Mouse (Mus musculus) forebrain, embryonic 16.5 days (tissue): ENCODE data around the gene Usp32. TPM values are rescaled to one million over a fixed set of nuclear protein-coding genes. Genes with fewer than 3 reads are reported as not detected.

Experiments
- ATAC-seq: fragments of 200-750 bp; cut with Nextera tagmentation; 2 replicates; pipeline ENCODE4 v1.8.0; 2017; ENCODE audit warnings: mild to moderate bottlenecking, moderate library complexity
- H3K27ac ChIP-seq: fragments of 300-500 bp; sonication (generic); 2 replicates; pipeline ENCODE4 v1.5.1; 2014; ENCODE audit warnings: low read length, control low read depth
- H3K27me3 ChIP-seq: fragments of 300-500 bp; sonication (generic); replicated peaks from 2 replicates; pipeline ENCODE4 v1.6.1; 2014; ENCODE audit warnings: low read length; ENCODE audit not compliant: control insufficient read depth, insufficient read depth
- H3K36me3 ChIP-seq: fragments of 300-500 bp; sonication (generic); 2 replicates; pipeline ENCODE4 v1.6.1; 2014; ENCODE audit not compliant: control insufficient read depth, insufficient read depth
- H3K4me1 ChIP-seq: fragments of 300-500 bp; sonication (generic); replicated peaks from 2 replicates; pipeline ENCODE4 v1.6.1; 2014; ENCODE audit warnings: low read length; ENCODE audit not compliant: control insufficient read depth, insufficient read depth
- H3K4me2 ChIP-seq: fragments of 300-500 bp; sonication (generic); 2 replicates; pipeline ENCODE4 v1.6.1; 2014; ENCODE audit warnings: mild to moderate bottlenecking, low read length, control low read depth
- H3K4me3 ChIP-seq: fragments of 300-500 bp; sonication (generic); replicated peaks from 2 replicates; pipeline ENCODE4 v1.5.1; 2014; ENCODE audit warnings: mild to moderate bottlenecking, low read length, control low read depth
- H3K9ac ChIP-seq: fragments of 300-500 bp; sonication (generic); replicated peaks from 2 replicates; pipeline ENCODE4 v1.6.1; 2014; ENCODE audit warnings: low read depth, low read length, control low read depth
- H3K9me3 ChIP-seq: fragments of 300-500 bp; sonication (generic); 2 replicates; pipeline ENCODE4 v1.6.1; 2016; ENCODE audit warnings: low read length; ENCODE audit not compliant: control insufficient read depth
- WGBS: fragments of 180-500 bp; shearing (Covaris S2); extraction: QIAGEN DNeasy Blood & Tissue Kit; methylation state at CpG from one replicate; pipeline ENCODE4 v1.1.7; 2014; 5-methylcytosine and 5-hydroxymethylcytosine counted together
- polyA plus RNA-seq: library from polyadenylated mRNA; unstranded; fragments of >200 nt; fragmentation: Nextera tagmentation; extraction: Ambion mirVana; gene quantifications from 2 replicates; pipeline ENCODE4 v1.2.1, GENCODE M21; 2015

The Usp32 gene
- polyA plus RNA-seq, 1 experiment from 2014 or later, result 10.9 TPM

GRCm38 (mm10) chr11:84960780-84961179 lies 179.2 kb downstream of the Usp32 start:
- H3K27me3 ChIP-seq, result peaks cover 41% of the 10 kb centered on the region
- H3K27ac ChIP-seq, result no peak overlapping the region
- 73% methylated on average over 6 of the region's 6 CpGs for WGBS
- no peak overlapping the region for H3K9ac ChIP-seq
- H3K9me3 ChIP-seq, result no peaks in the 10 kb centered on the region
- H3K4me2 ChIP-seq, result no peak overlapping the region
- ATAC-seq, result no peak
- H3K36me3 ChIP-seq, result no peaks in the 10 kb centered on the region
- peaks cover 14% of the 10 kb centered on the region for H3K4me1 ChIP-seq
- no peak overlapping the region for H3K4me3 ChIP-seq

- H3K4me2 ChIP-seq, result no peak overlapping the region
- H3K9me3 ChIP-seq, result no peaks in the 10 kb centered on the region
- ATAC-seq, result no peak
- no peaks in the 10 kb centered on the region for H3K36me3 ChIP-seq
- H3K27me3 ChIP-seq, result peaks cover 41% of the 10 kb centered on the region
- no peak overlapping the region for H3K9ac ChIP-seq
- peaks cover 14% of the 10 kb centered on the region for H3K4me1 ChIP-seq
- no peak overlapping the region for H3K27ac ChIP-seq
- WGBS, result 37% methylated on average over 3 of the region's 3 CpGs
- H3K4me3 ChIP-seq, result no peak overlapping the region
Measured at GRCm38 (mm10) chr11:84960291-84960690, 179.7 kb downstream of the Usp32 start.

DNA sequence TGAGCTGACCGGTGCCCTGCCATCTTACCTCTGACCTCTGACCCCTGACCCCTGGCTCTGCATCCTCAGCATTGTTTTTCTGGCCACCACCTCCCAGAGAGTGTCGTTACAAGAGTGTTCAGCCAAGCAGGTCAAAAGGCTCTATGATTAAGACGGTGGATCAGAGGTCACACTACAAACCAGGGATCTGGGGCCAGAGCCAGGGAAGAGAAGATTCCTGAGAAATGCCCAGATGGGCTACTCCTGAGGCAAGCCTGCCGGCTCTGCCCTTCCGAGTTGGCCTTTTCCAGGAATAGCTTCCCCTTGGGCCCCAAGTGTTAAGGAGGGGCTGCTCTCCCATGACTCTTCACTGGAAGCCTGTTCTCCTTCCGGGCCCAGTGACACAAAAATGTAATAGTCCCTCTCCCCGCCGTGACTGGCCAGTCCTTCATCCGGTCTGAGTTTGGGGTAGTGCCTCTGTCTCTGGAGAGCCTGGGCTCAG lies 180.2 kb downstream of the Usp32 start:
- H3K4me3 ChIP-seq, result no peak overlapping the region
- H3K4me2 ChIP-seq, result no peak overlapping the region
- H3K27me3 ChIP-seq, result peaks cover 44% of the 10 kb centered on the region
- ATAC-seq, result no peak
- no peak overlapping the region for H3K27ac ChIP-seq
- no peak overlapping the region for H3K9ac ChIP-seq
- peaks cover 14% of the 10 kb centered on the region for H3K4me1 ChIP-seq
- no peaks in the 10 kb centered on the region for H3K36me3 ChIP-seq
- 5% methylated on average over 9 of the region's 9 CpGs for WGBS
- H3K9me3 ChIP-seq, result no peaks in the 10 kb centered on the region

GRCm38 (mm10) chr11:84959181-84959580 lies 180.8 kb downstream of the Usp32 start:
- Histone ChIP-seq H3K4me1 (peaks cover 14% of the 10 kb centered on the region), H3K36me3 (no peaks in the 10 kb centered on the region), H3K4me3 (no peak overlapping the region), H3K27me3 (peaks cover 44% of the 10 kb centered on the region), H3K4me2 (no peak overlapping the region), H3K9ac (no peak overlapping the region), H3K27ac (no peak overlapping the region), H3K9me3 (no peaks in the 10 kb centered on the region)
- WGBS, result 20% methylated on average over 5 of the region's 5 CpGs
- no peak for ATAC-seq

DNA sequence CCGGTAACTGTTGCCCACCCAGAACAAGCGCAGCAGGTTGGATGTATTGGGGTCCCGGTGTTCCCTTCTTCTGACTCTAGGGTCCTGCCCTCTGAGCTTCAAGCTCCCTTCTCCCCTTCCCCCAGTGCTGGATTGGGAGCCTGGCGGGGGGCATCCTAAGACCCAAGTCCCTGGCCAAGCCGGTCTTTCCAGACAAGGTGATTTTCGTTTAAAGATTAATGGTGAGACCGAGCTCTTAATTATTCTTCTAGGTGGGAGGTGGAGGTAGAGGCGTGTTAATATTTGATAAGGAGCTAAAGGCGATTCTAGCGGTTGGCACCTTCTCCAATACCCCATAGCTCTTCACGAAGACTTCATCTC lies 181.7 kb downstream of the Usp32 start:
- H3K4me3 ChIP-seq, result peak overlapping the region; percentile 36
- no peaks in the 10 kb centered on the region for H3K36me3 ChIP-seq
- H3K27ac ChIP-seq, result no peak overlapping the region
- under 1% methylated on average over 11 of the region's 11 CpGs for WGBS
- H3K4me2 ChIP-seq, result peak overlapping the region; percentile 53
- H3K27me3 ChIP-seq, result peaks cover 44% of the 10 kb centered on the region
- H3K9me3 ChIP-seq, result no peaks in the 10 kb centered on the region
- H3K9ac ChIP-seq, result no peak overlapping the region
- no peak for ATAC-seq
- peaks cover 14% of the 10 kb centered on the region for H3K4me1 ChIP-seq

DNA sequence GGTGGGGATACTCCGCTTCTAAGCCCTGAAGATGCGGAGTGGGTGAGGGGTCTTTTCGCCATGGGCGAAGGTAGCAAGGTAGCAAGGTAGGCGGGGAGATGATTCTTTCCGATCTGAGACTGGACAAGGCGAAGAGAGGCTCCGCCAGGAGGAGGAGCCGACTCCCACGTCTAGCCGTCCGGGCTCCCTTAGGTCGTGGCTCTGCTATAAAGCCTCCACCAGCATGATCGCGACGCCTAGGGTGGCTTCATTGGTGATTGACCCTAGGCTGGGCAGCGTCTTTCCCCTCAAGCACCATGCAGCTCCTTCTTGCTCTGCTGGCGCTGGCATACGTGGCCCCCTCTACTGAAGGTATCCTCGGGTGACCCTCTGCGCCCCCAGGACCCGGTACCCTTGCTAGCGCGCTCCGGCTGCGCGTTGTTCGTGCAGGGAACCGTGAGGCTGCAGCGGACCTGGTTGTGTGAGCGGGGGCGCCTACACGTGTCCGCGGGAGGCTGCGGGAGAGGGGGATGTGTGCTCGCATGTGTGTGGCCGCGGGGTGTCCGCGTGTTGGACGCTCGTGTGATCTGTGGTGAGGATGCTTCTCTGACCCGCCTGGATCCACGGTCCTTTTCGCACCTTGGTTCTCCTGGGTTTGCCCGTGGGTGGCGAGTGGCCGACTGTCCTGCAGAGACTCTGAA lies 182.2 kb downstream of the Usp32 start, which contains the start of gene Car4:
Car4 (plus strand) TSS at position 196 of the 680 bp plus-strand sequence.
- 1% methylated on average over 49 of the region's 49 CpGs for WGBS
- ATAC-seq, result no peak
- peak within 1 kb of the TSS; percentile 22; the same call in 1 of the 2 replicates for H3K9ac ChIP-seq

GRCm38 (mm10) chr11:84957171-84957570 lies 182.8 kb downstream of the Usp32 start:
- peak overlapping the region; percentile 36 for H3K4me3 ChIP-seq
- no peak overlapping the region for H3K9ac ChIP-seq
- peak overlapping the region; percentile 53 for H3K4me2 ChIP-seq
- peaks cover 14% of the 10 kb centered on the region for H3K4me1 ChIP-seq
- no peaks in the 10 kb centered on the region for H3K36me3 ChIP-seq
- 9% methylated on average over 15 of the region's 15 CpGs for WGBS
- peaks cover 44% of the 10 kb centered on the region for H3K27me3 ChIP-seq
- no peak overlapping the region for H3K27ac ChIP-seq
- H3K9me3 ChIP-seq, result no peaks in the 10 kb centered on the region
- ATAC-seq, result no peak

More for the DNA sequence above, 182.2 kb downstream of the Usp32 start, which contains the start of gene Car4:
- no peaks in the 10 kb centered on the region for H3K36me3 ChIP-seq
- peak within 1 kb of the TSS; percentile 36 for H3K4me3 ChIP-seq
- H3K4me1 ChIP-seq, result peaks cover 14% of the 10 kb centered on the region
- H3K27ac ChIP-seq, result no peak within 1 kb of the TSS
- no peaks in the 10 kb centered on the region for H3K9me3 ChIP-seq
- H3K4me2 ChIP-seq, result peak within 1 kb of the TSS; percentile 53
- peaks cover 44% of the 10 kb centered on the region for H3K27me3 ChIP-seq

- H3K4me2 ChIP-seq, result no peak overlapping the region
- H3K27ac ChIP-seq, result no peak overlapping the region
- ATAC-seq, result no peak
- peaks cover 14% of the 10 kb centered on the region for H3K4me1 ChIP-seq
- WGBS, result 32% methylated on average over 5 of the region's 5 CpGs
- no peak overlapping the region for H3K9ac ChIP-seq
- peaks cover 44% of the 10 kb centered on the region for H3K27me3 ChIP-seq
- no peak overlapping the region for H3K4me3 ChIP-seq
- H3K9me3 ChIP-seq, result no peaks in the 10 kb centered on the region
- H3K36me3 ChIP-seq, result no peaks in the 10 kb centered on the region
Measured at GRCm38 (mm10) chr11:84956400-84956799, 183.6 kb downstream of the Usp32 start.

DNA sequence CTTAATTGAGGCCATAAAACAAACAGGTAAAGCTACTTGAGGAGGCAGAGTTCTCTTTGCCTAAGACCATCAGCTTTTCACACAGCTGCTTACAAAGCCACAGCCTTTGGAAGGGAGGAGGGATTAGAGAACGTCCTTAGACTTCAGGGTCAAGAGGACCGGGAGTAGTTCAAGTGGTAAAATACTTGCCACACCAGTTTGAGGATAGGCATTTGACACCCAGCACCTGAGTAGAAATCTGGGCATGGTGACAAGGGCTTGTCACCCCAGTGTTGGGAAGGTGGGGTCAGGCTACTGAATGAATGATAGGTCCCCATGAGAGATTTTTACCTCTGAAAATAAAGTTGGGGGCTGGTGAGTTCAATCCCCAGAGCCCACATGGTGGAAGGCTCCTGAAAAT lies 187.3 kb downstream of the Usp32 start:
- Histone ChIP-seq H3K4me2 (no peak overlapping the region), H3K4me1 (peaks cover 11% of the 10 kb centered on the region), H3K9ac (no peak overlapping the region), H3K36me3 (no peaks in the 10 kb centered on the region), H3K27me3 (peaks cover 17% of the 10 kb centered on the region), H3K4me3 (no peak overlapping the region), H3K27ac (no peak overlapping the region), H3K9me3 (no peaks in the 10 kb centered on the region)
- no peak for ATAC-seq
- WGBS, result 34% methylated on average over 2 of the region's 2 CpGs
